Mouse (Mus musculus): Measurements from ENCODE around the gene Oosp2. TPM values are rescaled to one million over a fixed set of nuclear protein-coding genes. Genes with fewer than 3 reads are reported as not detected.

Gene Oosp2
- polyA plus RNA-seq, 3 experiments from 2014 or later = not detected

DNA sequence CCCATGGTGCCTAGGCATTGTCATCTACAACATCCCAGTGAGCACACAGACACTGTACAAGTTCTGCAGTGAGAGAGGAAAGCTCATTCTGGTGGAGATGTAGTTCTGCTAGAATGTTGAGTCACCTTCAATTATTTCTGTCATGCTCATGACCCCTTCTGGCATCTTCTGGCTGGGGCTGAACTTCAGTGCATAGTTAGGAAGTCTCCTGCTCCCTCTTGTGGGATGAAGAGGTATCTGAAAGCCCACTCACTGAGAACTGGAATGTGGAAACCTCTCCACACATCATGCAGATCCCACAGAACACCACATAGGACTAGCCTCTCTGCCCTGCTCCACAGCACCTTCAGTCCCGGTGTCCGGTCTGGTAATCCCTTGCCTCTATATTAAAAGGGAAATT is 58.3 kb downstream of the Oosp2 start:
- peak; percentile 90 for ATAC-seq

DNA sequence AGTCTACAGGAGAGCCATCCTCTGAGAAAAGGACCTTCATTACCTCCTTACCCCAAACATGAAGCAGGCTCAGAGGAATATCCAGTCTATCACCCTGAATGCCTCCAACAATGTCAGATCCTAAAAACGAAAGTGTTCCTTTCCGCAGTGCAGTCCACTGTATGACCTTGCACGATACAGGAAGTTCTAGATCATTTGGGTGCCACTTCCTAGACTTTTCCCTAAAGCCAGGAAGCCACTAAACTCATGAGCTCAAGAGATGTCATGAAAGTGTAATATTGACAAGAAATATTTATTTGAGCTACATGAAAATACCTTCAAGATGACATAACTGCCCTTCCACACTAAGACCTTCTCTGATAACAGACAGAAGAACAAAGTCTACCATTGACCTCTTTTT is 59.0 kb downstream of the Oosp2 start:
- peak; percentile 72 for ATAC-seq

Other genes with a start within 250 kb of the Oosp2 start
- 1,000 to 10,000 TPM; 2,395 to 2,899 (median 2,705) TPM for gene Ms4a4b, start 217.0 kb downstream of the Oosp2 start, polyA plus RNA-seq (2017; shearing (Covaris generic))
- 10 to 100 TPM; 17.0 to 36.7 (median 21.0) TPM for gene Ms4a6c, start 191.2 kb downstream of the Oosp2 start, polyA plus RNA-seq (2017; shearing (Covaris generic))
- gene Gm8369, start 174.6 kb downstream of the Oosp2 start, polyA plus RNA-seq (2017; shearing (Covaris generic)) = 100 to 1,000 TPM; 382 to 635 (median 544) TPM
- 1,000 to 10,000 TPM; 1,170 to 1,320 (median 1,200) TPM for gene Ms4a6b, start 144.0 kb downstream of the Oosp2 start, polyA plus RNA-seq (2017; shearing (Covaris generic))
- 1 to 10 TPM; 2.1 to 5.3 (median 3.7) TPM for gene Ms4a4d, start 123.8 kb downstream of the Oosp2 start, polyA plus RNA-seq (2017; shearing (Covaris generic))
- 10 to 100 TPM; 17.3 to 36.2 (median 20.1) TPM for gene Ms4a6d, start 55.7 kb downstream of the Oosp2 start, polyA plus RNA-seq (2017; shearing (Covaris generic))
- under 1 TPM in 1 of 3 experiments, not detected in 2; 0.26 TPM for gene Ms4a2, start 36.8 kb downstream of the Oosp2 start, polyA plus RNA-seq (2017; shearing (Covaris generic))
- gene Ms4a3, start 19.7 kb downstream of the Oosp2 start, polyA plus RNA-seq (2017; shearing (Covaris generic)) = not detected
- gene Oosp1, start 30.6 kb upstream of the Oosp2 start, polyA plus RNA-seq (2017; shearing (Covaris generic)) = not detected
- gene Oosp3, start 36.5 kb upstream of the Oosp2 start, polyA plus RNA-seq (2017; shearing (Covaris generic)) = not detected
- gene Gif, start 87.0 kb upstream of the Oosp2 start, polyA plus RNA-seq (2017; shearing (Covaris generic)) = not detected
- gene Mrpl16, start 109.8 kb upstream of the Oosp2 start, polyA plus RNA-seq (2017; shearing (Covaris generic)) = 10 to 100 TPM; 34.9 to 46.7 (median 44.9) TPM
- 1 to 10 TPM; 2.1 to 3.3 (median 3.2) TPM for gene Stx3, start 158.8 kb upstream of the Oosp2 start, polyA plus RNA-seq (2017; shearing (Covaris generic))
- not detected for gene Olfr1417, start 178.7 kb upstream of the Oosp2 start, polyA plus RNA-seq (2017; shearing (Covaris generic))
- gene Olfr1418, start 200.5 kb upstream of the Oosp2 start, polyA plus RNA-seq (2017; shearing (Covaris generic)) = not detected
- gene Olfr1419, start 214.5 kb upstream of the Oosp2 start, polyA plus RNA-seq (2017; shearing (Covaris generic)) = not detected
- gene Olfr1420, start 226.0 kb upstream of the Oosp2 start, polyA plus RNA-seq (2017; shearing (Covaris generic)) = under 1 TPM in 1 of 3 experiments, not detected in 2; 0.31 TPM